9 mouse cellular contexts compared by ENCODE assay signal in genomic region chr17:87445917-87446766, GRCm38 (mm10). TPM values are rescaled to one million over a fixed set of nuclear protein-coding genes. Genes with fewer than 3 reads are reported as not detected.
DNase-seq lines count a peak whose midpoint lies in the region; ATAC-seq and TF ChIP-seq lines count a peak whose summit lies in the region.
"Had no signal": no experiment of that assay in that cellular context is flagged by ENCODE, and none has a peak within 500 bp of the region (broad histone marks: within the 10 kb centered on the region; RNA-seq: fewer than 3 reads in every experiment).

No protein-coding gene starts in this region.

- WGBS in heart, embryonic 15.5 days = under 1% methylated on average over 56 of the region's 86 CpGs
- WGBS in lung, embryonic 14.5 days = under 1% methylated on average over 59 of the region's 86 CpGs
- under 1% methylated on average over 78 of the region's 86 CpGs for WGBS in olfactory bulb, adult 2 months

- no peak for TF ChIP-seq CTCF in embryonic fibroblast, embryonic 13.5 days (IDR thresholded peaks at IDR 0.05; ENCODE audit: borderline replicate concordance, insufficient read depth, low read length)
- TF ChIP-seq CTCF in lung, embryonic 14.5 days (IDR thresholded peaks at IDR 0.05; ENCODE audit: low read depth) = no peak
- TF ChIP-seq CTCF in olfactory bulb, adult 2 months (IDR thresholded peaks at IDR 0.05; ENCODE audit: insufficient read depth, low read depth, low read length) = no peak

- no peaks in the 10 kb centered on the region for H3K27me3 ChIP-seq in heart, embryonic 15.5 days
- H3K27me3 ChIP-seq in lung, embryonic 14.5 days (ENCODE audit: insufficient read depth, low read length) = no peaks in the 10 kb centered on the region

- peak; percentile 73 for ATAC-seq in heart, embryonic 15.5 days (replicated peaks; ENCODE audit: insufficient number of reproducible peaks, insufficient read depth, low FRiP score, low read depth)
- ATAC-seq in lung, embryonic 14.5 days (ENCODE audit: insufficient read depth) = peak; percentile 72

- peak overlapping the region; percentile 71 for H3K4me2 ChIP-seq in heart, embryonic 15.5 days
- peak overlapping the region; percentile 86 for H3K4me2 ChIP-seq in lung, embryonic 14.5 days

- peak overlapping the region; percentile 99 for H3K9ac ChIP-seq in heart, embryonic 15.5 days
- H3K9ac ChIP-seq in lung, embryonic 14.5 days = peak overlapping the region; percentile 97

- TF ChIP-seq POLR2A in embryonic fibroblast, embryonic 13.5 days (IDR thresholded peaks at IDR 0.05; ENCODE audit: low read depth, low read length) = no peak
- peak; percentile 33; the same call in 1 of the 2 replicates for TF ChIP-seq POLR2A in olfactory bulb, adult 2 months (IDR thresholded peaks at IDR 0.05; ENCODE audit: insufficient read depth, low read depth, low read length)

- H3K9me3 ChIP-seq in heart, embryonic 15.5 days (replicated peaks) = no peaks in the 10 kb centered on the region
- H3K9me3 ChIP-seq in lung, embryonic 14.5 days (ENCODE audit: low read depth, low read length) = no peaks in the 10 kb centered on the region

- H3K36me3 ChIP-seq in heart, embryonic 15.5 days = peaks cover 3% of the 10 kb centered on the region; the same call in 1 of the 2 replicates
- H3K36me3 ChIP-seq in lung, embryonic 14.5 days (ENCODE audit: insufficient read depth) = peaks cover 10% of the 10 kb centered on the region

- H3K4me1 ChIP-seq in embryonic fibroblast, embryonic 13.5 days (ENCODE audit: control insufficient read depth, insufficient read depth, low read length) = peaks cover 7% of the 10 kb centered on the region
- H3K4me1 ChIP-seq in heart, embryonic 15.5 days (replicated peaks) = peaks cover 31% of the 10 kb centered on the region
- peaks cover 17% of the 10 kb centered on the region for H3K4me1 ChIP-seq in lung, embryonic 14.5 days (ENCODE audit: insufficient read depth)
- H3K4me1 ChIP-seq in olfactory bulb, adult 2 months (ENCODE audit: control insufficient read depth, insufficient read depth, low read length) = no peaks in the 10 kb centered on the region

- DNase-seq in CD8-positive naive resting alpha-beta T cell, adult 2 months (ENCODE audit: low read depth in 2 of 2, low spot score in 2 of 2) = peak; percentile 35 to 59
- peak; percentile 72 to 83 for DNase-seq in adrenal gland, postnatal 36 days
- DNase-seq in kidney, postnatal 25 days = peak; percentile 63 to 85
- DNase-seq in lung, embryonic 14.5 days = peak; percentile 73
- DNase-seq in thymus, postnatal 0 days (ENCODE audit: low spot score) = peak; percentile 85

- H3K27ac ChIP-seq in embryonic fibroblast, embryonic 13.5 days (ENCODE audit: insufficient read depth, low read length) = peak overlapping the region; percentile 58
- H3K27ac ChIP-seq in heart, embryonic 15.5 days = peak overlapping the region; percentile 98
- peak overlapping the region; percentile 98 for H3K27ac ChIP-seq in lung, embryonic 14.5 days (ENCODE audit: low read depth)
- peak overlapping the region; percentile 96 for H3K27ac ChIP-seq in olfactory bulb, adult 2 months (ENCODE audit: insufficient read depth, low read depth, low read length)

- peak overlapping the region; percentile 100 for H3K4me3 ChIP-seq in embryonic fibroblast, embryonic 13.5 days (ENCODE audit: insufficient read depth, low read length)
- H3K4me3 ChIP-seq in heart, embryonic 15.5 days = peak overlapping the region; percentile 82
- peak overlapping the region; percentile 96 for H3K4me3 ChIP-seq in lung, embryonic 14.5 days (ENCODE audit: low read depth, low read length)
- peak overlapping the region; percentile 95 for H3K4me3 ChIP-seq in olfactory bulb, adult 2 months (ENCODE audit: insufficient read depth, low read depth, low read length)

RNA-seq across cellular contexts. Expression of gene Calm2, which starts 0.6 kb away (rescaled TPM):
- 100 to 1,000 TPM; 420 to 539 TPM for total RNA-seq in adrenal gland, postnatal 36 days (2021)
- 1,045 and 1,155 TPM in 2 replicates for polyA plus RNA-seq in embryonic fibroblast, embryonic 13.5 days (2011; ENCODE audit: insufficient read length, low read depth, missing spikeins)
- polyA plus RNA-seq in heart, embryonic 15.5 days (2015; fragmentation: Nextera tagmentation; extraction: Ambion mirVana) = 543 and 549 TPM in 2 replicates
- polyA plus RNA-seq in lung, embryonic 14.5 days (2014; fragmentation: Nextera tagmentation; extraction: Ambion mirVana) = 944 and 965 TPM in 2 replicates
- polyA plus RNA-seq in olfactory bulb, adult 2 months (2012; ENCODE audit: insufficient read depth, insufficient read length, low replicate concordance, missing spikeins) = 549 and 1,470 TPM in 2 replicates
- 943 and 956 TPM in 2 replicates for polyA plus RNA-seq in thymus, postnatal 0 days (2015; fragmentation: Nextera tagmentation; extraction: Ambion mirVana)

RNA-seq across cellular contexts. Expression of gene Stpg4, which starts 18.6 kb away (rescaled TPM):
- total RNA-seq in adrenal gland, postnatal 36 days (2021) = not detected
- polyA plus RNA-seq in embryonic fibroblast, embryonic 13.5 days (2011; ENCODE audit: insufficient read length, low read depth, missing spikeins) = not detected in 2 replicates
- polyA plus RNA-seq in heart, embryonic 15.5 days (2015; fragmentation: Nextera tagmentation; extraction: Ambion mirVana) = 0.23 TPM in 1 of 2 replicates, not detected in the other
- not detected in 2 replicates for polyA plus RNA-seq in lung, embryonic 14.5 days (2014; fragmentation: Nextera tagmentation; extraction: Ambion mirVana)
- not detected in 2 replicates for polyA plus RNA-seq in olfactory bulb, adult 2 months (2012; ENCODE audit: insufficient read depth, insufficient read length, low replicate concordance, missing spikeins)
- 0.23 TPM in 2 replicates for polyA plus RNA-seq in thymus, postnatal 0 days (2015; fragmentation: Nextera tagmentation; extraction: Ambion mirVana)
- total RNA-seq: gastrocnemius, postnatal 36 days had no signal

Comparison
In these comparisons a context has a peak if more than half of its experiments do, and no peak if none do; other contexts are left out.
1. Peak in every context shown above with its lines: DNase-seq, ATAC-seq, H3K4me3 ChIP-seq and H3K27ac ChIP-seq.